Mouse (Mus musculus) liver, embryonic 12.5 days (tissue): ENCODE measurements around the gene Olfr399. TPM values are rescaled to one million over a fixed set of nuclear protein-coding genes. Genes with fewer than 3 reads are reported as not detected.

Experiments used
- ATAC-seq: fragments of 200-750 bp; cut with Nextera tagmentation; 2 replicates; pipeline ENCODE4 v1.8.0; 2017; ENCODE audit warnings: moderate number of reproducible peaks, mild to moderate bottlenecking, moderate library complexity
- H3K27ac ChIP-seq: fragments of 300-500 bp; sonication (generic); 2 replicates; pipeline ENCODE4 v1.5.1; 2016; ENCODE audit warnings: mild to moderate bottlenecking
- H3K27me3 ChIP-seq: fragments of 300-500 bp; sonication (generic); replicated peaks from 2 replicates; pipeline ENCODE4 v1.6.1; 2016; ENCODE audit warnings: mild to moderate bottlenecking, moderate library complexity
- H3K36me3 ChIP-seq: fragments of 300-500 bp; sonication (generic); 2 replicates; pipeline ENCODE4 v1.6.1; 2016; ENCODE audit warnings: mild to moderate bottlenecking, moderate library complexity
- H3K4me1 ChIP-seq: fragments of 300-500 bp; sonication (generic); 2 replicates; pipeline ENCODE4 v1.6.1; 2016
- H3K4me2 ChIP-seq: fragments of 300-500 bp; sonication (generic); 2 replicates; pipeline ENCODE4 v1.6.1; 2016; ENCODE audit warnings: mild to moderate bottlenecking, moderate library complexity
- H3K4me3 ChIP-seq: fragments of 300-500 bp; sonication (generic); 2 replicates; pipeline ENCODE4 v1.5.1; 2016; ENCODE audit warnings: mild to moderate bottlenecking, moderate library complexity
- H3K9ac ChIP-seq: fragments of 300-500 bp; sonication (generic); 2 replicates; pipeline ENCODE4 v1.6.1; 2016; ENCODE audit warnings: mild to moderate bottlenecking, moderate library complexity
- H3K9me3 ChIP-seq: fragments of 300-500 bp; sonication (generic); replicated peaks from 2 replicates; pipeline ENCODE4 v1.6.1; 2016; ENCODE audit warnings: mild to moderate bottlenecking, moderate library complexity
- WGBS: fragments of 180-500 bp; shearing (Covaris S2); methylation state at CpG from one replicate; pipeline ENCODE4 v1.1.7; 2016; ENCODE audit not compliant: insufficient replicate concordance; 5-methylcytosine and 5-hydroxymethylcytosine counted together
- polyA plus RNA-seq: library from polyadenylated mRNA; unstranded; fragments of >200 nt; fragmentation: Nextera tagmentation; extraction: Ambion mirVana; gene quantifications from 2 replicates; pipeline ENCODE4 v1.2.1, GENCODE M21; 2016

Olfr399 gene
- not detected in 2 replicates for polyA plus RNA-seq

GRCm38 (mm10) chr11:74056451-74056850 is at the start of gene Olfr399, which contains the start of gene Olfr139:
Gene Olfr399, minus strand, starts transcription at chr11:74056615.
Gene Olfr139, minus strand, starts transcription at chr11:74056551.
- Histone ChIP-seq H3K9me3 (0 out of 2 replicates have a peak, but pooled peaks cover 4% of the 10 kb centered on the region), H3K4me3 (no peak within 1 kb of the TSS), H3K4me1 (no peaks in the 10 kb centered on the region), H3K27me3 (no peaks in the 10 kb centered on the region), H3K9ac (no peak within 1 kb of the TSS), H3K4me2 (no peak within 1 kb of the TSS), H3K36me3 (no peaks in the 10 kb centered on the region), H3K27ac (no peak within 1 kb of the TSS)
- no peak for ATAC-seq
- WGBS, result 64% methylated on average over 2 of the region's 2 CpGs

GRCm38 (mm10) chr11:74105066-74105465 is 48.7 kb upstream of the Olfr399 start:
- no peak for ATAC-seq
- no peaks in the 10 kb centered on the region for H3K36me3 ChIP-seq
- WGBS, result 19% methylated on average over 5 of the region's 5 CpGs

GRCm38 (mm10) chr11:74101507-74101906 is 45.1 kb upstream of the Olfr399 start:
- Histone ChIP-seq H3K27ac (no peak overlapping the region), H3K9me3 (0 out of 2 replicates have a peak, but pooled peaks cover 3% of the 10 kb centered on the region), H3K4me3 (no peak overlapping the region), H3K27me3 (no peaks in the 10 kb centered on the region), H3K36me3 (no peaks in the 10 kb centered on the region), H3K4me1 (no peaks in the 10 kb centered on the region), H3K9ac (no peak overlapping the region), H3K4me2 (no peak overlapping the region)
- WGBS, result 16% methylated on average over 2 of the region's 2 CpGs
- ATAC-seq, result no peak

More at GRCm38 (mm10) chr11:74105066-74105465, 48.7 kb upstream of the Olfr399 start:
- Histone ChIP-seq H3K4me2 (no peak overlapping the region), H3K9me3 (peaks cover 3% of the 10 kb centered on the region; the same call in 1 of the 2 replicates), H3K9ac (no peak overlapping the region), H3K27me3 (no peaks in the 10 kb centered on the region), H3K27ac (no peak overlapping the region), H3K4me1 (no peaks in the 10 kb centered on the region), H3K4me3 (no peak overlapping the region)

GRCm38 (mm10) chr11:74100724-74101123 is 44.3 kb upstream of the Olfr399 start:
- Histone ChIP-seq H3K27ac (no peak overlapping the region), H3K9me3 (0 out of 2 replicates have a peak, but pooled peaks cover 3% of the 10 kb centered on the region), H3K36me3 (no peaks in the 10 kb centered on the region), H3K4me3 (no peak overlapping the region), H3K9ac (no peak overlapping the region), H3K27me3 (no peaks in the 10 kb centered on the region), H3K4me1 (no peaks in the 10 kb centered on the region), H3K4me2 (no peak overlapping the region)
- WGBS, result 22% methylated on average over 2 of the region's 2 CpGs
- ATAC-seq, result no peak

- no peak within 1 kb of the TSS for H3K4me2 ChIP-seq
- no peak within 1 kb of the TSS for H3K27ac ChIP-seq
- peaks cover 2% of the 10 kb centered on the region; the same call in 1 of the 2 replicates for H3K9me3 ChIP-seq
- H3K4me1 ChIP-seq, result no peaks in the 10 kb centered on the region
- no peak for ATAC-seq
- WGBS, result 62% methylated on average over 1 of the region's 1 CpGs
- H3K27me3 ChIP-seq, result no peaks in the 10 kb centered on the region
- H3K9ac ChIP-seq, result no peak within 1 kb of the TSS
- H3K36me3 ChIP-seq, result no peaks in the 10 kb centered on the region
- no peak within 1 kb of the TSS for H3K4me3 ChIP-seq
These were observed 13.2 kb upstream of the Olfr399 start, which contains the start of gene Zfp616 for GRCm38 (mm10) chr11:74069655-74070054. Gene Zfp616, plus strand, starts transcription at chr11:74069955.

- WGBS, result 41% methylated on average over 3 of the region's 3 CpGs
- no peak for ATAC-seq
- no peaks in the 10 kb centered on the region for H3K27me3 ChIP-seq
These were observed 5.1 kb downstream of the Olfr399 start for GRCm38 (mm10) chr11:74051347-74051746.

More at GRCm38 (mm10) chr11:74051347-74051746, 5.1 kb downstream of the Olfr399 start:
- no peaks in the 10 kb centered on the region for H3K36me3 ChIP-seq
- no peak overlapping the region for H3K4me2 ChIP-seq
- H3K4me1 ChIP-seq, result no peaks in the 10 kb centered on the region
- no peaks in the 10 kb centered on the region for H3K9me3 ChIP-seq
- H3K9ac ChIP-seq, result no peak overlapping the region
- H3K27ac ChIP-seq, result no peak overlapping the region
- H3K4me3 ChIP-seq, result no peak overlapping the region

Other genes with a start within 250 kb of the Olfr399 start
- gene Olfr392, start 239.6 kb downstream of the Olfr399 start, polyA plus RNA-seq, result not detected in 2 replicates
- not detected in 2 replicates for gene Olfr393, start 205.2 kb downstream of the Olfr399 start, polyA plus RNA-seq
- gene Olfr394, start 165.8 kb downstream of the Olfr399 start, polyA plus RNA-seq, result not detected in 2 replicates
- gene Olfr395, start 147.3 kb downstream of the Olfr399 start, polyA plus RNA-seq, result not detected in 2 replicates
- gene Olfr23, start 119.9 kb downstream of the Olfr399 start, polyA plus RNA-seq, result not detected in 2 replicates
- not detected in 2 replicates for gene Olfr397, start 95.8 kb downstream of the Olfr399 start, polyA plus RNA-seq
- gene Olfr398, start 66.2 kb downstream of the Olfr399 start, polyA plus RNA-seq, result not detected in 2 replicates
- gene Olfr139, start 64 bp downstream of the Olfr399 start, polyA plus RNA-seq, result not detected in 2 replicates
- not detected in 2 replicates for gene Zfp616, start 13.3 kb upstream of the Olfr399 start, polyA plus RNA-seq
- gene Olfr401, start 57.1 kb upstream of the Olfr399 start, polyA plus RNA-seq, result not detected in 2 replicates
- not detected in 2 replicates for gene Olfr402, start 96.9 kb upstream of the Olfr399 start, polyA plus RNA-seq
- not detected in 2 replicates for gene Olfr403, start 129.6 kb upstream of the Olfr399 start, polyA plus RNA-seq
- not detected in 2 replicates for gene Olfr43, start 154.8 kb upstream of the Olfr399 start, polyA plus RNA-seq
- gene Olfr406, start 203.2 kb upstream of the Olfr399 start, polyA plus RNA-seq, result not detected in 2 replicates
- gene Olfr59, start 227.1 kb upstream of the Olfr399 start, polyA plus RNA-seq, result not detected in 2 replicates